Mouse (Mus musculus) forebrain, embryonic 15.5 days (tissue): ENCODE measurements at regions not wholly inside any gene's neighbourhood (a gene's known extent, or its start where the extent isn't known, plus 50 kb on each side); places are given as distances from the start of the nearest gene placed in this dataset.
A peak's percentile ranks its signal among the peaks of the same experiment; 100 is the strongest.

Experiments used
- ATAC-seq: fragments of 200-750 bp; cut with Nextera tagmentation; replicated peaks from 2 replicates; pipeline ENCODE4 v1.8.0; 2017; ENCODE audit warnings: mild to moderate bottlenecking, moderate TSS enrichment, moderate library complexity
- H3K27ac ChIP-seq: fragments of 300-500 bp; sonication (generic); replicated peaks from 2 replicates; pipeline ENCODE4 v1.5.1; 2015; ENCODE audit warnings: mild to moderate bottlenecking, inconsistent platforms
- H3K27me3 ChIP-seq: fragments of 300-500 bp; sonication (generic); 2 replicates; pipeline ENCODE4 v1.6.1; 2015; ENCODE audit warnings: inconsistent platforms
- H3K36me3 ChIP-seq: fragments of 300-500 bp; sonication (generic); 2 replicates; pipeline ENCODE4 v1.6.1; 2015; ENCODE audit warnings: mild to moderate bottlenecking, inconsistent platforms
- H3K4me1 ChIP-seq: fragments of 300-500 bp; sonication (generic); 2 replicates; pipeline ENCODE4 v1.6.1; 2015; ENCODE audit warnings: inconsistent platforms
- H3K4me2 ChIP-seq: fragments of 300-500 bp; sonication (generic); replicated peaks from 2 replicates; pipeline ENCODE4 v1.6.1; 2015; ENCODE audit warnings: mild to moderate bottlenecking, inconsistent platforms
- H3K4me3 ChIP-seq: fragments of 300-500 bp; sonication (generic); 2 replicates; pipeline ENCODE4 v1.5.1; 2015; ENCODE audit warnings: mild to moderate bottlenecking, inconsistent platforms
- H3K9ac ChIP-seq: fragments of 300-500 bp; sonication (generic); replicated peaks from 2 replicates; pipeline ENCODE4 v1.6.1; 2015; ENCODE audit warnings: mild to moderate bottlenecking, inconsistent platforms
- H3K9me3 ChIP-seq: fragments of 300-500 bp; sonication (generic); 2 replicates; pipeline ENCODE4 v1.6.1; 2016; ENCODE audit warnings: inconsistent platforms
- WGBS: fragments of 180-500 bp; shearing (Covaris S2); methylation state at CpG from one replicate; pipeline ENCODE4 v1.1.7; 2015; ENCODE audit warnings: mixed read lengths; 5-methylcytosine and 5-hydroxymethylcytosine counted together

GRCm38 (mm10) chr6:31212080-31212479 lies 186.5 kb upstream of the Mkln1 start:
- peaks cover 14% of the 10 kb centered on the region; the same call in 1 of the 2 replicates for H3K27me3 ChIP-seq
- H3K9ac ChIP-seq = no peak overlapping the region
- peaks cover 8% of the 10 kb centered on the region for H3K4me1 ChIP-seq
- 83% methylated on average over 7 of the region's 7 CpGs for WGBS
- no peak overlapping the region for H3K27ac ChIP-seq
- no peak for ATAC-seq
- H3K4me2 ChIP-seq = no peak overlapping the region
- H3K9me3 ChIP-seq = no peaks in the 10 kb centered on the region
- no peaks in the 10 kb centered on the region for H3K36me3 ChIP-seq
- no peak overlapping the region for H3K4me3 ChIP-seq

- H3K4me2 ChIP-seq = no peak overlapping the region
- peaks cover 13% of the 10 kb centered on the region for H3K4me1 ChIP-seq
- H3K4me3 ChIP-seq = no peak overlapping the region
- WGBS = 79% methylated on average over 13 of the region's 13 CpGs
- no peak overlapping the region for H3K9ac ChIP-seq
- H3K36me3 ChIP-seq = no peaks in the 10 kb centered on the region
- H3K9me3 ChIP-seq = no peaks in the 10 kb centered on the region
- no peak overlapping the region for H3K27ac ChIP-seq
- ATAC-seq = no peak
- H3K27me3 ChIP-seq = peaks cover 18% of the 10 kb centered on the region
Observed at GRCm38 (mm10) chr6:31212694-31213093, 185.8 kb upstream of the Mkln1 start.

DNA sequence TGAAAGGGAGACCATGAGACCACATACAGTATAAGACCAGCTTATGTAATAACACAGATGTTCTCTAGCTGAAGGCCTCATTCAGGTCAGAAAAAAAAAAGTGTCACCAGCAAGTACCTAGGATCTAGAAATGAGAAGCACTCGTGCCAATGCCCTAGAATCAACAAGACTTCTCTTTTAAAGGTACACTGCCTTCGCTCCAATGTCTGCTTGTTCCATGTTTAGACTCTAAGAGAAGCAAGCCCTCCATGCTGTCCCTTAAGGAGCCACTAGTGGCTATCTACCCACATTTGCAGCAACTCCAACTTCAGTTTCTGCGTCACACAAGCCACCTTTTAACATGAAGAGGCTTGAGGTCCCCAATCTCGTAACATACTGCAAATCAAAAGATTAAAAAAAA lies 185.4 kb upstream of the Mkln1 start:
- Histone ChIP-seq H3K4me1 (peaks cover 18% of the 10 kb centered on the region), H3K4me3 (no peak overlapping the region)
- 81% methylated on average over 4 of the region's 4 CpGs for WGBS

DNA sequence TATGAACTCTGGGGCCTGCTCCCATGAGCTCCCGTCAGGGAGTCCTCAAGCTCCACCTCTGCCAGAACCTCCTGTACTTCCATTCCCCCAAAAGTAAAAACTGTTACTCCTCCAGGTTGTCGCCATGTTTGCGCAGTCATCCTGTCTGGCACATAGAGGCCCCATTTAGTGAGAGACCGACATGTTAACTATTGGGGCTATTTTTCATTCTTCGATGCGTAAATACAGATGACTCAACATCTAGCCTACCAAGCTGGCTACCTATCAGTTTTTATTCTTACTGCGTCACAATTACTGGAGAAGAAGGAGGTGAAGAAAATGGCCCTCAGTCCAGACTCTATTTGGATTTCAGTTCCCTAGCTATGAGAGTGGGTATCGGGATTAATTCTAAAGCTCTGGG lies 182.9 kb upstream of the Mkln1 start:
- no peak overlapping the region for H3K9ac ChIP-seq
- WGBS = 76% methylated on average over 8 of the region's 8 CpGs
- no peak for ATAC-seq

More for the DNA sequence above, 185.4 kb upstream of the Mkln1 start:
- H3K27ac ChIP-seq = no peak overlapping the region
- H3K4me2 ChIP-seq = no peak overlapping the region
- H3K9ac ChIP-seq = no peak overlapping the region
- ATAC-seq = no peak
- no peaks in the 10 kb centered on the region for H3K36me3 ChIP-seq
- H3K9me3 ChIP-seq = no peaks in the 10 kb centered on the region
- peaks cover 22% of the 10 kb centered on the region for H3K27me3 ChIP-seq

DNA sequence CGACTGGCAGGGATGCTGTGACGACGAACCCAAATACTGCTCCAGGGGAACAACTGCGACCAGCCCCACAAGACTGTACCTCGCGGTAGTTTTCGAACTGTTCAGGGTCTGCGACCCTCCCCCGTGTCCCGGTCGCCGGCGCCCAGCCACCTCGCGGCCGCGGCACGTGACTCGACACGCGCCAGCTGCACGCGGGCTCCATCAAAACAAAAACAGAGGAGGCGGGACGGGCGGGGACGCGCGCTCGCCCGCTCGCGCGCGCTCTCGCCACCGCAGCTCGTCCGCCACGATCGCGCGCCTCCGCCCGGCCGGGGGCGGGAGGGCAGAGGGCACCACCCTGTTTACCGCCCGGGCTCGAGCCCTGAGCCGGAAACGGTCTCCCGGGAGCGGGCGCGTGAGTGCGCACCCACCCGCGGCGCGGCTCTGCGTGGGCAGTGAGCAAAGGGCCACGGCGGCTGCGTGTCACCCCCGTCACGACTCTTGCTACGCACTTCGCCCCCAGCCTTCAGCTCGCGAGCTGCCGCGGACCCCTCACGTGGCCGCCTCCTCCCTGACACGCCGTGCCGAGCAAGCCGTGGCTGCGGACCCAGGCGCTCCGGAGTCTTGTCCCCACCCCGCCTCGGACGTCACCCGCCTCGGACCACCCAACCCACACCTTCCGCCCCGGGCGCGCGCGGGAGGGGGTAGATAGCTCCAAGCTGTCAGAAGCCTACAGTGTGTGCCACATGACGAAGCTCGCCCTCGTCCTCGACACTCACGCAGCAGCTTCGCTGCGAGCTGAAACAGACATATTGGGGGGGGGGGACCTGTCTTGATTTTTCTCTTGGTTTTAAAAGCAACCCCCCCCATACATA lies 182.1 kb upstream of the Mkln1 start:
- H3K4me2 ChIP-seq = peak overlapping the region; percentile 100
- no peak overlapping the region for H3K27ac ChIP-seq
- H3K4me1 ChIP-seq = peaks cover 44% of the 10 kb centered on the region
- peak; percentile 54 for ATAC-seq
- H3K36me3 ChIP-seq = no peaks in the 10 kb centered on the region
- H3K9me3 ChIP-seq = no peaks in the 10 kb centered on the region
- peak overlapping the region; percentile 65 for H3K9ac ChIP-seq
- peak overlapping the region; percentile 77 for H3K4me3 ChIP-seq
- peaks cover 51% of the 10 kb centered on the region for H3K27me3 ChIP-seq
- under 1% methylated on average over 100 of the region's 100 CpGs for WGBS

More for the DNA sequence above, 182.9 kb upstream of the Mkln1 start:
- no peaks in the 10 kb centered on the region for H3K9me3 ChIP-seq
- peak overlapping the region; percentile 100 for H3K4me2 ChIP-seq
- peak overlapping the region; percentile 77 for H3K4me3 ChIP-seq
- no peaks in the 10 kb centered on the region for H3K36me3 ChIP-seq
- no peak overlapping the region for H3K27ac ChIP-seq
- peaks cover 37% of the 10 kb centered on the region for H3K4me1 ChIP-seq
- peaks cover 45% of the 10 kb centered on the region for H3K27me3 ChIP-seq

- Histone ChIP-seq H3K27me3 (peaks cover 51% of the 10 kb centered on the region), H3K9me3 (no peaks in the 10 kb centered on the region)
- peak; percentile 27 for ATAC-seq
Observed at GRCm38 (mm10) chr6:31217060-31217541, 181.4 kb upstream of the Mkln1 start.

GRCm38 (mm10) chr6:31217641-31218138 lies 180.8 kb upstream of the Mkln1 start:
- peaks cover 50% of the 10 kb centered on the region for H3K4me1 ChIP-seq
- H3K27ac ChIP-seq = no peak overlapping the region
- H3K9ac ChIP-seq = peak overlapping the region; percentile 46; the same call in 1 of the 2 replicates
- peak overlapping the region; percentile 77 for H3K4me3 ChIP-seq
- under 1% methylated on average over 25 of the region's 25 CpGs for WGBS
- no peaks in the 10 kb centered on the region for H3K9me3 ChIP-seq
- ATAC-seq = no peak
- peaks cover 51% of the 10 kb centered on the region for H3K27me3 ChIP-seq
- H3K4me2 ChIP-seq = peak overlapping the region; percentile 100
- no peaks in the 10 kb centered on the region for H3K36me3 ChIP-seq

More at GRCm38 (mm10) chr6:31217060-31217541, 181.4 kb upstream of the Mkln1 start:
- Histone ChIP-seq H3K4me3 (peak overlapping the region; percentile 77), H3K9ac (peak overlapping the region; percentile 65), H3K4me1 (peaks cover 50% of the 10 kb centered on the region), H3K27ac (no peak overlapping the region), H3K4me2 (peak overlapping the region; percentile 100), H3K36me3 (no peaks in the 10 kb centered on the region)
- WGBS = under 1% methylated on average over 20 of the region's 20 CpGs

GRCm38 (mm10) chr6:31218139-31218750 lies 180.3 kb upstream of the Mkln1 start:
- Histone ChIP-seq H3K9ac (peak overlapping the region; percentile 46), H3K36me3 (no peaks in the 10 kb centered on the region), H3K27me3 (peaks cover 51% of the 10 kb centered on the region), H3K9me3 (no peaks in the 10 kb centered on the region), H3K27ac (no peak overlapping the region), H3K4me1 (peaks cover 50% of the 10 kb centered on the region), H3K4me3 (peak overlapping the region; percentile 77), H3K4me2 (peak overlapping the region; percentile 100)
- under 1% methylated on average over 40 of the region's 40 CpGs for WGBS
- 0 out of 2 replicates have a peak, but pooled peaks have one; percentile 15 for ATAC-seq

GRCm38 (mm10) chr6:31218880-31219279 lies 179.7 kb upstream of the Mkln1 start:
- WGBS = 38% methylated on average over 8 of the region's 8 CpGs
- peaks cover 51% of the 10 kb centered on the region for H3K27me3 ChIP-seq

GRCm38 (mm10) chr6:31219736-31220135 lies 178.8 kb upstream of the Mkln1 start:
- Histone ChIP-seq H3K36me3 (no peaks in the 10 kb centered on the region), H3K4me2 (peak overlapping the region; percentile 50), H3K4me3 (peak overlapping the region; percentile 32), H3K4me1 (peaks cover 50% of the 10 kb centered on the region), H3K27me3 (peaks cover 48% of the 10 kb centered on the region), H3K9me3 (no peaks in the 10 kb centered on the region), H3K9ac (0 out of 2 replicates have a peak overlapping the region, but pooled peaks have one; percentile 12), H3K27ac (no peak overlapping the region)
- ATAC-seq = no peak
- 36% methylated on average over 3 of the region's 3 CpGs for WGBS

More at GRCm38 (mm10) chr6:31218880-31219279, 179.7 kb upstream of the Mkln1 start:
- no peaks in the 10 kb centered on the region for H3K9me3 ChIP-seq
- ATAC-seq = no peak
- peak overlapping the region; percentile 77 for H3K4me3 ChIP-seq
- peaks cover 50% of the 10 kb centered on the region for H3K4me1 ChIP-seq
- no peaks in the 10 kb centered on the region for H3K36me3 ChIP-seq
- H3K27ac ChIP-seq = no peak overlapping the region
- no peak overlapping the region for H3K9ac ChIP-seq
- peak overlapping the region; percentile 100 for H3K4me2 ChIP-seq

DNA sequence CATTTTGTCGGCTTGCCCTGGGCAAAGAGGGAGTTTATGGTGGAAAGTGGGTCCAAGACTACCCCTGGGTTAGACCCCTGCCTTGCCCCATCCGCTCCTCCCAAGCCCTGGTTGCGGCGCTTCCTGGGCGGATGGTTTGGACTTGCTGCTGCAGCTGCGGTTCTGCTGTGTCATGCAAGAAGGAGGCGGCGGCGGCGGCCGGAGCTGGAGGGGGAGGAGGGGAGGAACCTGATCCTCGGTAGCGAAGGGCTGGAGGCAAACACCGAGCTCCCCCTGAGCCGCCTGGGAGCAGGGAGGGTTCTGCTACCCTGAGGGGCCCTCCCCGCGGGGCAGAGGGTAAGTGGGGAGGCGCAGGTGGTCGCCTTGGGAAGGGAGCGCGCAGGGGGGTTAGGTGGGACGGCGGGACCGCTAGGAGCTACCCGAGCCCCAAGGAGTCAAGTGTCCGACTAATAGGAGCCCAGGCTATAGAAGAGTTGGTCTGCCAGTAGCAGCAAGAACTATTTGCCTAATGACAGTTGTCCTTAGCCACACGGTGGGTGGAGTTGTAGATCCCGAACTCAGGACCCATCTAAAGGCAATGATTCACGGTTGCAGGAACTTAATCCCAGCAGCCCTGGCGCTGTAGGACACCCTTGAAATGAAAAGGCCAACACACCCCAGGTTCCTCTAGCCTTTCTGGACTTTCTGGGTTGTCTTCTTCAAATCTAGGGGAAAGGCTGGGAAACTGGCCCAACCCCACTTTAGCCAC lies 178.2 kb upstream of the Mkln1 start:
- H3K4me1 ChIP-seq = peaks cover 50% of the 10 kb centered on the region
- peaks cover 45% of the 10 kb centered on the region for H3K27me3 ChIP-seq
- no peaks in the 10 kb centered on the region for H3K9me3 ChIP-seq
- H3K4me3 ChIP-seq = peak overlapping the region; percentile 32
- H3K4me2 ChIP-seq = peak overlapping the region; percentile 50
- H3K27ac ChIP-seq = no peak overlapping the region
- 0 out of 2 replicates have a peak overlapping the region, but pooled peaks have one; percentile 12 for H3K9ac ChIP-seq
- no peaks in the 10 kb centered on the region for H3K36me3 ChIP-seq
- WGBS = 2% methylated on average over 30 of the region's 30 CpGs
- 0 out of 2 replicates have a peak, but pooled peaks have one; percentile 5 for ATAC-seq
